Comparison of ENCODE assay signal across 8 mouse cellular contexts in the genomic region with DNA sequence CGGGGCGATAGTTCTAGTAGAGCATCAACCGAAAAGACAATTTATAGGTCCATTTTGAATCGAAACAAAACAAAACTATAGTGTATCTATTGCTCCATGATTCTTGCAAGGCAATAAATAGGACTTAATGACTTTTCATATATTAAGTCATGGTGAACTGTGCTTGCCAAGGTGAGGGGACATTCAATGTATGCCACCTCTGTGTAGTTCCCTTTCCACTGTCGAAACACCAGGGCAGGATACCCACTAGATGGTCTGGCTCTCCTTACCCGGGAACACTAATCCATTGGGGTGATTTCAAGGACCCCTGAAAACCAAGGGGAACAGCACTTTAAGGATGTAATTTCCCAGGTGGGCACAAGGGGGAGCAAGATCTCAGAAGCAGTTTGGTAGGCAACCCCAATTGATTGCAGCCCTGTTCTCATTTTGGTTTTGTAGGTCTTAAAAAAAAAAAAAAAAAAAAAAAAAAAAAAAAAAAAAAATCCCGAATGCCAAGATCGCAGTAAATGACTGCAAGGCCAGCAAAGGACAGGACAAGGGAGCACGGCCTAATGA.
A peak's percentile ranks its signal among the peaks of the same experiment; 100 is the strongest.
DNase-seq lines count a peak whose midpoint lies in the region; ATAC-seq lines count a peak whose summit lies in the region.
"Had no signal": no experiment of that assay in that cellular context is flagged by ENCODE, and none has a peak within 500 bp of the region (broad histone marks: within the 10 kb centered on the region; RNA-seq: fewer than 3 reads in every experiment).

No protein-coding gene starts in this region.

- H3K36me3 ChIP-seq in midbrain, embryonic 11.5 days (ENCODE audit: control insufficient read depth, insufficient read depth, low read length) = no peaks in the 10 kb centered on the region
- H3K36me3 ChIP-seq in midbrain, embryonic 16.5 days (ENCODE audit: control insufficient read depth, insufficient read depth, low read length) = no peaks in the 10 kb centered on the region
- no peaks in the 10 kb centered on the region for H3K36me3 ChIP-seq in limb, embryonic 10.5 days
- H3K36me3 ChIP-seq: embryonic facial prominence, embryonic 12.5 days had no signal

- no peak for ATAC-seq in midbrain, embryonic 11.5 days (ENCODE audit: low FRiP score)
- no peak for ATAC-seq in midbrain, embryonic 16.5 days

- no peak overlapping the region for H3K9ac ChIP-seq in midbrain, embryonic 11.5 days (ENCODE audit: low read length)
- H3K9ac ChIP-seq in midbrain, embryonic 16.5 days (ENCODE audit: low read depth, low read length) = no peak overlapping the region
- H3K9ac ChIP-seq: embryonic facial prominence, embryonic 12.5 days had no signal

- no peaks in the 10 kb centered on the region for H3K27me3 ChIP-seq in midbrain, embryonic 11.5 days (ENCODE audit: control insufficient read depth, insufficient read depth, low read length)
- no peaks in the 10 kb centered on the region for H3K27me3 ChIP-seq in midbrain, embryonic 16.5 days (ENCODE audit: control insufficient read depth, insufficient read depth, low read depth, low read length)
- no peaks in the 10 kb centered on the region for H3K27me3 ChIP-seq in limb, embryonic 10.5 days (ENCODE audit: low read depth, poor library complexity, severe bottlenecking)
- H3K27me3 ChIP-seq: embryonic facial prominence, embryonic 12.5 days had no signal

- H3K27ac ChIP-seq in midbrain, embryonic 11.5 days (ENCODE audit: low read depth, low read length) = no peak overlapping the region
- H3K27ac ChIP-seq in midbrain, embryonic 16.5 days (ENCODE audit: low read length) = no peak overlapping the region
- H3K27ac ChIP-seq in limb, embryonic 10.5 days = no peak overlapping the region
- H3K27ac ChIP-seq: embryonic facial prominence, embryonic 12.5 days had no signal

- DNase-seq in midbrain, embryonic 11.5 days (ENCODE audit: low spot score, missing footprints) = peak; percentile 93
- DNase-seq in adipocyte (ENCODE audit: low spot score) = peak; percentile 64
- DNase-seq in cerebellum, adult 8-10 months = peak; percentile 46
- DNase-seq in frontal cortex, postnatal 36 days (ENCODE audit: low spot score in 2 of 2) = peak; percentile 39 to 64
- peak; percentile 61 for DNase-seq in limb, embryonic 10.5 days (ENCODE audit: low spot score)
- peak; percentile 70 to 72 for DNase-seq in right cerebral cortex, adult 2 months (ENCODE audit: low spot score in 2 of 2)

- no peak overlapping the region for H3K4me2 ChIP-seq in midbrain, embryonic 11.5 days
- no peak overlapping the region for H3K4me2 ChIP-seq in midbrain, embryonic 16.5 days (ENCODE audit: low read length)
- H3K4me2 ChIP-seq: embryonic facial prominence, embryonic 12.5 days had no signal

- H3K4me1 ChIP-seq in midbrain, embryonic 11.5 days (ENCODE audit: control insufficient read depth, insufficient read depth, low read length) = no peaks in the 10 kb centered on the region
- H3K4me1 ChIP-seq in midbrain, embryonic 16.5 days (ENCODE audit: control insufficient read depth, insufficient read depth, low read length) = no peaks in the 10 kb centered on the region
- no peaks in the 10 kb centered on the region for H3K4me1 ChIP-seq in limb, embryonic 10.5 days
- H3K4me1 ChIP-seq: embryonic facial prominence, embryonic 12.5 days had no signal

- no peak overlapping the region for H3K4me3 ChIP-seq in midbrain, embryonic 11.5 days (ENCODE audit: low read depth, low read length)
- H3K4me3 ChIP-seq in midbrain, embryonic 16.5 days (ENCODE audit: low read depth, low read length) = no peak overlapping the region
- no peak overlapping the region for H3K4me3 ChIP-seq in limb, embryonic 10.5 days
- H3K4me3 ChIP-seq: embryonic facial prominence, embryonic 12.5 days had no signal

- 62% methylated on average over 9 of the region's 9 CpGs for WGBS in midbrain, embryonic 11.5 days
- WGBS in midbrain, embryonic 16.5 days = 70% methylated on average over 9 of the region's 9 CpGs
- 64% methylated on average over 9 of the region's 9 CpGs for WGBS in limb, embryonic 10.5 days

- H3K9me3 ChIP-seq in midbrain, embryonic 11.5 days (ENCODE audit: control insufficient read depth, low read length) = no peaks in the 10 kb centered on the region
- H3K9me3 ChIP-seq in midbrain, embryonic 16.5 days (replicated peaks; ENCODE audit: control insufficient read depth, low read length, poor library complexity, severe bottlenecking) = no peaks in the 10 kb centered on the region
- H3K9me3 ChIP-seq in limb, embryonic 10.5 days (replicated peaks) = no peaks in the 10 kb centered on the region
- H3K9me3 ChIP-seq: embryonic facial prominence, embryonic 12.5 days had no signal
